Mouse (Mus musculus) liver, embryonic 14.5 days (tissue): Measurements from ENCODE around the gene Nr5a2.

Experiments
- CTCF ChIP-seq: IDR thresholded peaks from 2 replicates; pipeline ENCODE4 v1.5.1; 2016; ENCODE audit warnings: antibody characterized with exemption, low read depth, control low read depth
- EP300 ChIP-seq: IDR thresholded peaks from 2 replicates; pipeline ENCODE4 v1.6.1; 2016; ENCODE audit warnings: antibody characterized with exemption, low read depth

DNA sequence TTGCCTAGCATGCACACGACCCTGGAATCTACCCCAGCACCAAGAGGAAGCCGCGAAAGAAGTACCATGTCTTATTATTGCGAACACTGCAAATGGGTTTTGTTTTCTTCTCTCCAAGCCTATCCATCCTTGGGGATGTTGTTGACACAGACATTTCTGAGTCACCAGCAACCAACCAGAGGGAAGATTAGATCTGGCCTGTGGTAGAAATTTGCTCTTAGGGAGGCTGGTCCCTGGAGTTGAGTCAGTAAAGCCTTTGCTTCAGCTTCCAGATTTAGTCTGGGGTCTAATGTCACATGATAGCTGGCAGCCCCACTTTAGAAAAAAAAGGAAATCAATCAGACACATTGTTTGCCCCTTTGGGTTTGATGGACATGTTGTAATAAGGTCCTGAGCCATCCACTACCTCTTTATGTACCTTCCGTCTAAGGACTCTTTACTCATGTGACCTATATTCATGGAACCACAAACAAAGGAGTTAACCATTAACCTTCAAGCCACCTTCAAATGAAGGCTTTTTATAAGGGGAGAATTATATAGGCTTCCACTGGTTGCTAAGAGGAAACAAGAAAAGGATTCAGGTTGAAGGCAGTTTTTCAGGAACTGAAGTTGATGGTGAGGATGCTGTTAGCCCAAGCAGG lies 20.1 kb upstream of the Nr5a2 start:
- TF ChIP-seq CTCF (no peak), EP300 (no peak)
